Mouse (Mus musculus): Measurements from ENCODE around the gene Ndn. TPM values are rescaled to one million over a fixed set of nuclear protein-coding genes. Genes with fewer than 3 reads are reported as not detected.

Gene Ndn
- not detected for total RNA-seq (2023)

DNA sequence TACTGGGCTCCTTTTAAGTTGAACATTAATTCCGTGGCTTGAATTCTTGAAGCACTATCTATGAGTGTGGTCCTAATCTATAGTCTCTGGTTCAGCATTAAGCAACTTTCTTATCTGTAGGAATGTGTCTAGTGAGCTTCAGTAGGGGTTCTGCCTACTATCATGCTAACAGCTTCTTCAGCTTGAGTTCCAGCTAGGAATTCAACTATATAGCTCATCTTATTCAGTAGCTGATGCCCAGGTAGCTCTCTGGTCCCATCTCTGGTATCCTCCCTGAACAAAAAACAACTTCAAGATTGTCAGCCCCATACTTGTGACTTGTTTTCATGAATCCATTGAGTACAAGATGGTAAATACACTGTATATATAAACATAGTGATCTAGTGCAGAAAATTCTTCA is at the start of gene Ndn:
TSS of gene Ndn (plus strand) at position 301 of the 400 bp plus-strand sequence.

DNA sequence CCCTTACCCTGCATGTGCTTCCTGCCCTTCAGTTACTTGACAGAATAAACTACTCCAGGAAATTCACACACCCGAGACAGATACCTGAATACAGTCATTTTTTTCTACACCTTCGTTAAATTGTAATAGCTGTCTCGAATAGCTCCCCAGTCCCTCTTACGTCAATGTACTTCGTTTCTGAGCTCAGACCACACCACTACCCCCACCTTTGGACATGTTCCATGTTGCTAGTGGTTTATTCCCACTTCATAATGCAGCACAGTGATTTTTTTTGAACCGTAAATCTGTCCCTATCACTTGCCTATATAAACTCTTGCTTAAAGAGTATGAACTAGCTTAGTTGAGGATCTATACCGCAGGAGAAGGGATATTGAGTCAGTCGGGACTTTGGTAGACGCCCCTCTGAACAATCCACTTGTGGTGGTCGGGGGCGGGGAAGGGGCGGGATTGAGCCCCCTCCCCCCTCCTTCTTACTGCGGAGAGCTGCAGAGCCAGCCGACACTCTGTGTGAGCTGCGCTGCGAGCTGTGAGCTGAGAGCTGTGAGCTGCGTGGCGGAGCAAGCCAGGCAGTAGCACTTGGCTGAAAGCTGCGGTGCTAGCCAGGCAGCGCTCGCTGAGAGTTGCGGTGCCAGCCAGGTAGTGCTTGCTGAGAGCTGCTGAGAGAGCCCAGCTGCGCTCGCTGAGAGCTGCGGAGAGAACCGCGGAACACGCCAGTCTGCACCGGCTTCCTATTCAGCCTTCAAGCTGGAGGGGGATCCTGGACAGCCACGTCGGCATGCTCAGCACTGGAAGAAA is 30.3 kb downstream of the Ndn start, which contains the start of gene Magel2:
TSS of gene Magel2 (plus strand) at position 501 of the 795 bp plus-strand sequence.

Other genes starting within 250 kb of the Ndn start
- not detected for gene Magel2, start 30.4 kb downstream of the Ndn start, total RNA-seq (2023)
- not detected for gene Mkrn3, start 73.6 kb downstream of the Ndn start, total RNA-seq (2023)
- gene Peg12, start 117.9 kb downstream of the Ndn start, total RNA-seq (2023) = under 1 TPM; 0.42 to 0.73 TPM